Mouse (Mus musculus): ENCODE measurements around the gene Bnc2. TPM values are rescaled to one million over a fixed set of nuclear protein-coding genes. Genes with fewer than 3 reads are reported as not detected.

Gene Bnc2
- polyA plus RNA-seq, 1 experiment from 2014 or later, result 1.1 TPM

DNA sequence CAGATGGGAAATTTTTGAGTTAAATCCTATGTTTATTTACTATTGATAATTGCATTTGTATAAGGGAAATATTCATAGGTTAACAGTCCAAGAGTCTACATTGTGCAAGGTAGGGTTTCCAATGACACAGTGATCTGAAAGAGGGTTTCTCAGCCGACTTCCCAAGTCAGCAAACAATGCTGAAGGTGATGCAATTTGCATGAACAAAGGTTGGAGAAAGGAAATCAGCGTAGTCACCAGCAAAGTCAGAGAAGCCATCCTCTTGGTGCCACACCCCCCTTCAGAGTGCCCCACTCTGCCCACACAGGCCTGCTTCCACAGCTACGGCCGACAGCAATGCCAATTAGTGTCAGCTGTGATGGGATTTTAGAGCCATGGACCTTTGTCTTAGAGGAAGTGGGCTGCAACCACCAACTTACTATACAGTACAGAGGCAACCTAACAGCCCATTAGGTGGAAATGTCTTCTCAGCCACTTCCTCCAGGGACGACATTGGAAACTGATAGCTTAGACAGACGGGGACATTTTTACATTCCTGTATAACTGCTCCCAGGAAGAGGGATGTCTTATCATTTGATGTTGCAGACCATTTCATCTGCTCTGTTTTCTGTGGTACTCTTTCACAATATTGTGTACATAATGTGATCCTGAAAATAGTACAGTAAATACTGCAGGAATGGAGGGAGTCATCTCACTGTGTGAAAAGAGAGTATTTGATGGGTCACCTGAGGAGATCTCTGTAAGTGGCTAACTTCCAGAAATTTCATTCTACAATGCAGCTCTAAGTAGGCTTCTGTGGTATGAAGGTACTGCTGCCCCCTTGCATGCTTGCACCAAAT is 243.2 kb downstream of the Bnc2 start:
- no peak for DNase-seq (ENCODE audit: low spot score)

DNA sequence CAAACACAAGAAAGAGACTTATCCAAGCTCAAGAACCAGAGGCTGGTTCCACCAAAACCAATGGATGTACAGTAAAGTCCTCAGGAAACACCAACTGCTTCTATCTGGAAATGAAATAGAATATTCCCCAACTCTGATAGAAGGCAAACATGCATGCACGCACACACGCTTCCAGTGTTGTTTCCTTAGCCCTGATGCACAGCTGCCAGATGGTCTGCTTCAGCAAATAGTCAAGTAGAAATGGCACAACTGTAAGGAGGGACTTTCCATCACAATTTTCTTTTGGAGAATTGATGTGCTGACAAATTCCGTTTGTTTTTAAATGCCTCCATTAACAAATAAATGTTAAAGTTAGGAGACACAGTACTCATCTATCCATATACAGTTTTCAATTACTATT is 247.1 kb downstream of the Bnc2 start:
- no peak for DNase-seq (ENCODE audit: low spot score)

DNA sequence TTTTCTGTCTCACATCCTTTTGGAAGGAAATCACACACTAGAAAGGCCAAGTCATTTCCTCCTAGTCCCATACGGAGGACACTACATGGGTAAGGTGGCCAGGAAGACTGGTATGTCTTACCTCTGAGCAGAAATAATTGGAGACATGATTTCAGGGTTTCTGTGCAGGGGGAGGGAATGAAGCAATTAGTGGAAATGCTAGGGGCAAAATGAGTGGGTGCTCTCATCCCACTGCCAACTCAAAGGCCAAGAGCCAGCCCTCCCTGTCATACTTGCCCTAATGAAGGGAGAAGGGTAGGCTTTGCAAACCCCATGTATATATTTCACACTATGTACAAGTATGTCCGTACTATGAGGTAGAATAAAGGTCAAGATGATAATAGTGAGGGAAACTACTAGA is 263.6 kb downstream of the Bnc2 start:
- no peak for DNase-seq (ENCODE audit: low spot score)

DNA sequence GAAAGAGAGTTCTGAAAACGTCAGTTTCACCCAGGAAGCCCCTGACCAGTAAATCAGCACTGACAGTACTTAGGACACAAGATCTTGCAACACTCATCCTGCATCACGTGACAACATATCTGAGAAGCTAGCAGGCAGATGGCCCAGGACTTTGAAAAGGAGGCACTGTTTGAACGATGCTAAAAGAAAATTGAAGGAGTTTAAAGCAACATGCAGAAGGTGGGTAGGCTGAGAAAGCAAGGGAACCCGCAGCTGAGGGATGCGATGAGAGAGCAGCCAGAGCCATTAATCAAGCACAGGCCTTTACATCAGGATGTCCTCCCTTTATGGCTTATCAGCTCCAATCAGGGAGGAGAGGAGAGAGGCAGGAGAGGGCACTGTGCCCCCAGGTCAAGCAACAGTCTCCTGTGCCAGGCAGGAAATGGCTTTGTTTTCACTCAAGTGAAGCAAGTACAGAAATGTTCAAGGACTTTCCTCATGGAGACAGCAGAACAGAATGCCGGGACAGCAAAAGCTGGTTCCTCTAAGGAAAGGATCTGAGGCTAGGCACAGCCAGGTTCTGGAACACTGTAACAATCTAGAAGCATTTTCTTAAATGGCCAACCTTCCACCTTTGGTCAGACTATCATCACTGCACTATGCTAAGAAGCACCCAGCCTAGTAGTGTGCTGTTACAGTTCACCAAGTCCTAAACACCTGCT is 267.6 kb downstream of the Bnc2 start:
- no peak for DNase-seq (ENCODE audit: low spot score)

DNA sequence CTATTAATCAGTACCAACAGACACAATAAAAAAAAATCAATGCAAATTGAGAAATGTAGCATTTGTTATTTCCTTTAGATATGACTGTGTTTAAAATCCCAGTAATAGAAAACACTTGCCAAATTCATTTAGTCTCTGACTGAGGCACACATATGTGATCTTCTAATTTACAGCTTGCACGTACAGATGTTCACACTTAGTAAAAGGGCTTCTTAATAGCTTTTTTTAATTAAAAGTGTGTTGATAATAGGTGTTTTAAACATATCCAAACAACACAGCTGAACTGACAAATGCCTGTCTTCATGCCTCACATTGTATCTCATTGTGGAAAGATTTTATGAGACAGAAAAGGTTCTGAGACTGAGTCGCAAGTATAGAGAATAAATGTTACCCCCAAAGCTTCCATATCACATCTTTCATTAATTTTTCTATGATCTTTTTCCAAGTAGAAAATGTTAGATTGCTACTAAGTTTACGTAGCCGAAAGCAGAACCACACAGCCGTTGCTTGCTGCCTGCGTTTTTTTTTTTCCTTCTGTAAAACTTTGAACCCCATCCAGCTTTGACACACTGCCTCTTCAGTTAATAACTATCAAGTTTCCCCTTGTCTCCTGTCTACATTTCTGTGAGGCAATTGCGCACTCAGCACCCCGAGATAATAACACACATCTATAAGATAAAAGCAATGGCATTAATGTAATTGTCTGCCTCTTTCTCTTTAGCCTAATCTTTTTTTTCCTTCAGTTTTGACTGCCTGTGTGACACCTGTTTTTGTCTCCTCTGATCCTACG is 271.5 kb downstream of the Bnc2 start:
- no peak for DNase-seq (ENCODE audit: low spot score)

DNA sequence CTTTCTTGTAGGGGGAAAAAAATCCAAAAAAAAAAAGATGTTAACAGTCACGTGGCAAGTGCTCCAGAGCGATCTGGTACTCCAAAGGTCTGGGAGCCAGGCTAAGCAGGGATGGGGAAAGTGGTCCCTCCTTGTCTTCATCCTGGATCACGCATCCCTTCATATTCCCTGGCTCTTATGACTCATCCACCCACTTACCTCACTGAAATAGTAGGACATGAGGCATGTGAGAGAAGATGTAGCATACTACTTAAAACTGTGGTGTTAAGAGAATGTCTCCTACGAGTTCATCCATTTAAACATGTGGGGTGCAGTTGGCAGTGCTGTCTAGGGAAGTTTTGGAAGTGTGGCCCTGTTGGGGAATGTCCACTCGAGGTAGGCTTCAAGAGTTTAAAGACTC is 286.1 kb downstream of the Bnc2 start:
- DNase-seq (ENCODE audit: low spot score), result no peak

DNA sequence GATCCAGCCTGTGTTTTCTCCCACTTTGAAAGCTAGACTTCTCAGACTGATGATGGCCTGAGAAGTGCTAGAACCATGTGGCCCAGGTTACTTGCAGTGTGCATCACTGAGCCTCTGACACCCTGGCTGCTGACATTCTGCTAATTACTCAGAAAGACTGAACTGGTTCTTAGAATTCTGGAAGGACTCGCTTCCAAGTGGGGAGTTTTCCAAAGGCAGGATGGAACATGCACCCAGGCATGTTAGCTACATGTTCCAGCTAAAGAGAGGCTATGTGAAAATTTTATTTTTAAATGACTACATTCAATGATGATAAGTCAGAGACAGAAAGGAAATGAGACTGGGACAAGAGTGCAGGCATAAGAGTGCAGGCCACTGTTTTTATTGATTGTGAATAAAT is 289.9 kb downstream of the Bnc2 start:
- DNase-seq (ENCODE audit: low spot score), result no peak

DNA sequence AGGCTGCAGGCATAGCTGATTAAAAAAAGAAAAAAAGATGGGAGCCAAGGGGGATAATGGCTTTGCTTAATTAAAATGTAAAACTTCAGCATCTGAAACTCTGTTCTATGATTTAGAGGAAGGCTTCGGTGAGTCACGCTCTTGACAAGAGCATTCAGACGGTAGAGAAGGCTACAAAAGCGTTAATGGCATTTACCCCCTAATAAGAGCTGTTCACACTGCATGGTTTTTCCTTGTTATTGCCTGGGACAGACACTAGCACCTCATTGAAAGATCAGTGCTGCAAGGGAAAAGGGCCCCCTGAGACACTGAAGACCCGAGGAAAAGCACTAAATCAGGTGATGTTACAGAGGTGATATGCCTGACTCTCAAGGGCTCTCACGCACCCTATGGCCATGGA is 295.8 kb downstream of the Bnc2 start:
- no peak for DNase-seq (ENCODE audit: low spot score)

DNA sequence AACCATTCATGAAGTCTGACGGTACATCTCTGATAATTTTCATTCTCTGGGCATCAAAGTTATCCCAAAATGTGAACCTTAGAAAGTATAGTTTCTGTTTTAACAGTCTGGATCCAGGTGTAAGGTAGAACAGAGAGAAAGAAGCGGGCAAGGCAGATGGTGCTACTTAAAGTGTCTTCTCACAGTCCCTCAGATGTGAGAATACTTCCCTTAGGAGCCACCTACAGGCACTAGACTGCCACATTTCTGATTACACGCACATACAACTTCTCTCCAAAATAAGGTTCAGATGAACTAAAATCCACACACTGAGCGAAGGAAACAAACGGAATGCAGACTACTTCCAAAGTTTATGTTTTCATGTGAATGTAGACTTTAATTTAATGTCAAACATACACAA is 297.6 kb downstream of the Bnc2 start:
- no peak for DNase-seq (ENCODE audit: low spot score)

DNA sequence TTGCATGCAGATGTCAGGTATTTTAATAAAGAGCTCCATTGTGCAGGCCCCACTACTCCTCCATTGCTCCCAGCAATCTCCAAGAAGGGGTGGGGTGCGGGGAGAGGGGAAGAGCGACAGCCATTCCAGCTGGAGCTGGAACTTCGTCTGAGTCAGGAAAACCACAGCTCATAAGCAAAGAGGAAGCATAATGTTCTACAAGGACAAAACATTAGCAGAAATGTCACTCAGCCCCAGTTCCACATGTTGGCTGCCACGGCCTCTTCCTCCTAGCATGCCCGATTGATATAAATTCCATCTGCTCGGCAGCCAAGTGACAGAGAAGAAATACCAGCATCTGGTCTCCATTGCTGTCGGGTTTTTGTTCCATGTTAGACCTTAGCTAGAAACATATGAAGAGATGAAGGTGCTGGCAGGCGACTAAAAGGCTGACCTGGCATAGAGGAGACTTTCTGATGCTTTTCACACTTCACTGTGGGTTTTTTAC is 312.7 kb downstream of the Bnc2 start:
- DNase-seq (ENCODE audit: low spot score), result no peak

DNA sequence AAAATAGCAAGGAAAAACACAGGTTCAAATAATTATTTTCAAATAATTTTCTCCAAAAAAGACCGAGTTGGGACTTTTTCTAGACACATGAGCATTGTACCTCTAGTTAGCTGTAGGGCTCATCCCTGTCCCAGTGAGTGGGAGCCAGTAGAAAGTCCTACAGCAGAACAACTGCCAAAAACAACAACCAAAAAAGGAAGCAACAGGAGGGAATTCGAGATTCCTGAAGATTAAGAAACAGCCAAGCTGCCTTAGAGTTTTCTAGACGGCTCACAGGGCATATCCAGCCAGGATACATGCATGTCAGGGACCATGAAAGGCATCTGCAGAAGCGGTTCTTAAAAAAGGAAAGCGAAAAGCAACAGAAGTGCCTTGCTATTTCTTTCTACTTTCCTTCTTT is 313.9 kb downstream of the Bnc2 start:
- DNase-seq (ENCODE audit: low spot score), result no peak

DNA sequence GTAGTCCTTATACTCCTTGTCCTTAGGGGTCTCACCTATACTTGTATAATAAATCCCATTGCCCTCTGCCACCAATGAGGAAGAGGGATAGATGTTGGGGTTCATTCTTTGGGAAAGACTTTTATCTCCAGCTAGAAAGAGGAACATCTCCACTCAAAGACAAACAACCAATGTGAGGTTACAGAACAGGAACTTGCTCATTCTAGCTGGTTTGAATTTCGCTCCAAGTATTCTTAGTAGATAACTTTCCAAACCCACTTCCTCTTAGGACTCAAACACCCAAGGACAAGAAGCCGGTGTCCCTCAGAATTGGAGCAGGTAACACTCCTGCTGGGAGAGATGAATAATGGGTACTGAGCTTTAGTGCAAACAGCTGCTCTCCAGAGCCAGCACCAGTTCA is 315.1 kb downstream of the Bnc2 start:
- no peak for DNase-seq (ENCODE audit: low spot score)

DNA sequence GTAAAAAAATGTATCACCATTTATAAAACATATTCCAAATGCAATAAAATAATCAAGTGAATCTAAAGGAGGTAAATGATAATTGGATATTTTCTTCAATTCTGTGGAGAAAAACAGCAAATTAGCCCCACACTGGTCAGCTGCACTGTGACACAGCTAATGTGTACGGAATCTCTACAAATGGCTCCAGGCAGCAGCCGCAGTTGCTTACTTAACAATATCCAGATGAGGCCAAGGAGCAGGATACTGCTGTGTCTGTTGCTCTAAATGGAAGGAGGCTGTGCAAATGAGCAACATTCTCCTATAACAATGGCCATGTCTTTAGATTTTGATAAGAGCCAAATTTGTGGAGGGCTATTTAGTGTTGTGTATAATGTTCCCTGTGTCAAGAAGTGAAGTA is 316.9 kb downstream of the Bnc2 start:
- no peak for DNase-seq (ENCODE audit: low spot score)

DNA sequence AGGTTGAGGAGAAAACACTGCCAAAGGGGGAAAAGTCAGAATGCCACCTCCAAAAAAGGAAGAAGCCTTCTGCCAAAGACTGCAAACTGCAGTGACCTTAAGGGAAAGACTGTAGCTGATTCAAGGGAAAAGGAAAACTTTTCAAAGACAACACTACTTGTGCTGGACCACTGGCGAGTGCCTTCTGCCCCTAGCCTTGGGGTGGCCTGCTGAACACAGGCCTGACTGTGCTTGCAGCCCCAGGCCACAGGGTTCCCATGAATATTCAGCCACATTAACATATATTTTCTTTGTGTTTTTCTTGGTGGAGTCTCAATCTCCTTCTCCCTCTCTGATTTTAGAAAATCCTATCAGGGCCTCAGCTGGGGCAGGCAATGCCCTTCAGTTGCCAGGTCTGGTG is 317.7 kb downstream of the Bnc2 start:
- no peak for DNase-seq (ENCODE audit: low spot score)

DNA sequence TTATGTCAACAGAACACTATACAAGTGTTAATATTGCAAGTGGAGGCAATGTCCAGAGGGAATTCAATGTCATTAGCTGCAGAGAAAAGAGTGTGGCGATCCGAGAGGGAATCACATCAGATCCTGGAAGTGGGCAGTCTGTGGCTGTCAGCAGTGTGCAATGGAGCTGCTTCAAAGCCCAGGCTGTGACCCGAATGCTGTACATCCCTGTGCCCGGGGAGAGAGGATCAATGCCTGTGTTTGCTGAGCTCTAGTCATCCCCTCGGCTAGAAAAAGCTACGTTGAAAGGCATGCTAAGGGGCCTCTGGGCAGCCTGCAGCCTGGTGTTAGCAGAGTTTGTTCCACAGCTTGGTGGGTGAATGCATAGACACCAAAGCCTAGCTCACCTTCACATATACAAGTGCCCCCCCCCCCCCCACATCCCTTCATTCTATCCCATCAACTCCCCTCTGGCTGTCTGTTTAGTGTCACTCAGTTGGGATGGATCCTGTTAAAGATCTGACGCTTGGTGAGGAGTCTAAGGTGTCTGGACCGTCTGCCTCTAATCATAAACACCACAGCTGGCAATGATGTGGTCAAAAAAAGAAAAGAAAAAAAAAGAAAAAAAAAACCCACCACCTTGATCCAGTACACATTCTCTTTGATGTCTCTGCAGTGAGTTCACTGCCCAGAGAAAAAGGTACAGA is 318.5 kb downstream of the Bnc2 start:
- DNase-seq (ENCODE audit: low spot score), result no peak

DNA sequence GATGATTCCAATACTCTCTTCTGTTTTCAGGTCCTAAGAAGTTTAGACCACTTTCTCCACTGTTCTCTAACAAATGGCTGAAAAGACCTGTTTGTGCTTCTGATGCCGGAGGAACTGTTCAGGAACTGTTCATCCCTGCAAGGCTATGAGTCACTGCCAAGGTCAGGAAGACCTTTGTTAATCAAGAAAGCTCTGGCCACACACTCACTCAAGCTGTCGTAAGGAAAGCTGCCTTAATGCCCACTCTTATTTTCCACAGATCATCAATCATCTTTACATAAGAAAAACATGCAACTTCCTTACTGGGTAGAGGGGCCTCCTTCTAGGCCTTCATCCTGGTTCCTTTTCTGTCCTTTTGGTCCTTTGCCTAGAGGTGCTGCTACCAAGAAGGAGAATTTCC is 322.4 kb downstream of the Bnc2 start:
- DNase-seq (ENCODE audit: low spot score), result no peak

DNA sequence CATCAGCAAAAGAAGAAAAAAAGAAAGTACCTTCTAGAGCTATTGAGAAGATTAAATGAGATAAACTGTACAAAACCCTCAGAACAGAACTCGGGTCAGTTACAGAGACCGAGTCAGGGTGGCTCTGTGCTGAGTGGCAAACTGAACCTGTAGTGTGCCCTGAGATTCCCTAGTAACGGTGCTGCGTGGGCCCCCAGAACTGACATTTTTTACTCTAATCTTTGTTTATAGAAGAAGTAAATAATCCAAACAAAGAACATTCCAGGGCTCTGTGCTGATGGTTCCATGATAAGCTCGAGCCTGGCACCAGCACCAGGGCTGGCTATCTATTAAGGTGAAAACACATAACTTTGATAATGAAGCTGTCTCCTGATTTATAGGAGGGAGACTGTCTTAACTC is 325.5 kb downstream of the Bnc2 start:
- no peak for DNase-seq (ENCODE audit: low spot score)

DNA sequence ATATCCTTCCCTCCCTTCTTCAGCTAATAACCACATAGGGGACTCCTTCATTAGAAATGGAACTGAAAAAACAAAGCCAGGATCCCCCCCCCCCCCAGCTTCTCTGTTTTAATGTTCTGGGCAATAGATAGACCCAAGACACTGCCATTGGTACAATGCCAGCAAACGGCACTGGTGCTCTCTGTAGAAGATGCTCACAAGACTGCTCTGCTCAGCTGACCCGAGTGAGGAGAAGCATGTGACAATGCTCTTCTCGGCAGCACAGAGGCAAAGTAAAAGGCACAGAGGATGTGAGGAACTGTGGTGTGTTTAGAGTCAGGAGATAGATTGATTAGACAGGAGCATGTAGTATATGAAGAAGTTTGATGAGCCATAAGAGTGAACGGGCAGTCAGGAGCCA is 335.9 kb downstream of the Bnc2 start:
- no peak for DNase-seq (ENCODE audit: low spot score)

DNA sequence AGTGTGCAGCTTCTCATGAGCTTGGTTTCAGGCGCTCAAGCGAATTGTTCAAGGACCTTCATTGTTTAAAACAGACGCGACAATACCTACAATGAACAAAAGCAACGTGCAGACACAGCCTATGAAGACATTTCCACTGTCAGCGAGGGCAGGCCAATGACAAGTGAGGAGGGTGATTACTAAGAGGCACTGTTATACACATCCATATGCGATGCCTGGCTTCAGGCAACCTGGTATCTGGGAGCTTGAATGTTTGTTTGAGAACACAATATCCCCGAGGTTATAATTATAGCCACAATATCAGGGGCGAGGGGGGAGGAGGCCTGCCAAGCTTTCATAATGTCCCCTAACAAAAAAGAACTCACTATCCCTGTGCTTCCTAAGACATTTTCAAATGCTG is 343.1 kb downstream of the Bnc2 start:
- no peak for DNase-seq (ENCODE audit: low spot score)

DNA sequence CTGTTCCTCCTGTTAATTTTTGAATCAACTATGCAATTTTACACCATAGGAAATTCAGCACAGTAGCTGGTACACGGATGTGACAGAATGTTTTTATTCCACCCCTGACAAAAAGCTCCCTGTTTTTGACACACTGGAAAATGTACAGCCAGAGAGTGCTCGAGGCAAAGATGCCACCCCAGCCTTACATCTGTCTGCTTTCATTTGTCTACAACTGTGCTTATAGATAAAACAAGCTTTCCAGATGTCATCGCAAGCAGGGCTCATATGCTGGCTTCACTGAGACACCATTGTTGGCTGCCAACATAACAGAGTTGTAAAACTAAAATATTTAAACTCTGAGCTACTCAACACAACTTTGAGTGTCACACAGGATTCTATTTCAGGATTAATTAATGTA is 343.6 kb downstream of the Bnc2 start:
- DNase-seq (ENCODE audit: low spot score), result no peak

DNA sequence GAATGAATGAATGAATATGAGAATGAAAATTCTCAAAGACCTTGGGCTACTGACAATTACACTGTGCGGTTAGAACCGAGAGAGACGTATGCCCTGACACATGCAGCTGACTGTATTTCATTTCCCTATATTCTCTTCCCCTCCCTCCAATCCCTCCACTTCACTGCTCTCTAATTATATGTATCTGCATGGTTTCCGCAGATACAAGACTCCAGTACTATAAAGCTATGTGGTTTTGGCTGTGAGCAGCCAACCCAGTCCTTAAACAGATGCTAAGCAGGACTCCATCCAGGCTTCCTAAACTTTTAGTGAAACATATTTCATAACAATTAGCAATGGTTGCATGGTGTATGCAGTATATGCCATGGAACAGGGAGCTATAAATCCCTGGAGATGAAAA is 344.6 kb downstream of the Bnc2 start:
- DNase-seq (ENCODE audit: low spot score), result no peak

DNA sequence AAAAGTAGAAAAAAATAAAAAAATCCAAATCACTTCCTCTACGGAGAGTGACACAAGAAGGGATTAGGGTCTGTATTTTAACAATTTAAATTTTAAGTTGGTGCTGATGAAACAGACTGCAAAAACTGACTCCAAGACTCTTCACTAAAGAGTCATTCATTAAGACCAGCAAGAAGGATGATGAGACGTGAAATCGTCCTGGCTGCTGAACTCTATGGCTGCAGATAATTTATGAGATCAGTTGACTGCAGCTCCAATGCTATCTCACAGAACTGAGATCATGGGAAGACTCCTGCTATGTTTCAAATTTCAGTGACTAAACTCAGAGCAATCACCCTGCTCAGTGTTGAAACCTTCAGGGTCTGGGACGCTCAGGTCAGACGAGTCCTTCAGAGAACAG is 345.4 kb downstream of the Bnc2 start:
- DNase-seq (ENCODE audit: low spot score), result no peak
